Mouse (Mus musculus): ENCODE results near the gene Cpt1c.

Gene Cpt1c

GRCm38 (mm10) chr7:44918219-44918618 is 56.4 kb downstream of the Cpt1c start:
- no peak for DNase-seq (ENCODE audit: low read depth, low spot score)

GRCm38 (mm10) chr7:44916881-44917280 is 57.8 kb downstream of the Cpt1c start:
- DNase-seq (ENCODE audit: low read depth, low spot score), result no peak

GRCm38 (mm10) chr7:44916191-44916590 is 58.5 kb downstream of the Cpt1c start:
- DNase-seq (ENCODE audit: low read depth, low spot score), result no peak

GRCm38 (mm10) chr7:44915314-44915713 is 59.3 kb downstream of the Cpt1c start:
- no peak for DNase-seq (ENCODE audit: low read depth, low spot score)

- no peak for DNase-seq (ENCODE audit: low read depth, low spot score)
Measured at GRCm38 (mm10) chr7:44914396-44914795, 60.3 kb downstream of the Cpt1c start.

Data from telencephalon, adult 2 months (tissue).